Mouse (Mus musculus): Measurements from ENCODE around the gene Shisa7.

- TF ChIP-seq POLR2A (IDR thresholded peaks at IDR 0.05; ENCODE audit: low read depth, low read length), result no peak
- TF ChIP-seq CTCF (IDR thresholded peaks at IDR 0.05; ENCODE audit: extremely low read depth, insufficient read depth, insufficient read length, insufficient replicate concordance), result no peak
Observed at GRCm38 (mm10) chr7:4794631-4795168, 49.8 kb downstream of the Shisa7 start.
